ENCODE assay signal across 21 mouse cellular contexts in genomic region chr12:8536221-8536965, GRCm38 (mm10). TPM values are rescaled to one million over a fixed set of nuclear protein-coding genes. Genes with fewer than 3 reads are reported as not detected.
DNase-seq lines count a peak whose midpoint lies in the region; ATAC-seq and TF ChIP-seq lines count a peak whose summit lies in the region.
"Had no signal": no experiment of that assay in that cellular context is flagged by ENCODE, and none has a peak within 500 bp of the region (broad histone marks: within the 10 kb centered on the region; RNA-seq: fewer than 3 reads in every experiment).

No protein-coding gene starts in this region.

- WGBS in hindbrain, embryonic 16.5 days = 64% methylated on average over 9 of the region's 9 CpGs
- 83% methylated on average over 9 of the region's 9 CpGs for WGBS in hindbrain, embryonic 12.5 days

- TF ChIP-seq POLR2A in brain, embryonic 14.5 days (IDR thresholded peaks at IDR 0.05; ENCODE audit: borderline replicate concordance, extremely low read depth, insufficient read depth, insufficient read length, poor library complexity, severe bottlenecking) = no peak

- peak; percentile 52 for ATAC-seq in frontal cortex, adult (ENCODE audit: low TSS enrichment)
- ATAC-seq in hindbrain, embryonic 16.5 days = peak; percentile 90
- no peak for ATAC-seq in hindbrain, embryonic 12.5 days (ENCODE audit: low FRiP score)
- ATAC-seq: intestine, embryonic 15.5 days had no signal

- H3K9me3 ChIP-seq in hindbrain, embryonic 16.5 days (ENCODE audit: control insufficient read depth, low read length) = no peaks in the 10 kb centered on the region
- H3K9me3 ChIP-seq in hindbrain, embryonic 12.5 days (replicated peaks) = no peaks in the 10 kb centered on the region
- H3K9me3 ChIP-seq: embryonic facial prominence, embryonic 10.5 days; G1E; intestine, embryonic 15.5 days; lung, embryonic 15.5 days had no signal

- no peaks in the 10 kb centered on the region for H3K36me3 ChIP-seq in hindbrain, embryonic 16.5 days (ENCODE audit: control insufficient read depth, insufficient read depth, low read length)
- no peaks in the 10 kb centered on the region for H3K36me3 ChIP-seq in hindbrain, embryonic 12.5 days
- H3K36me3 ChIP-seq: embryonic facial prominence, embryonic 10.5 days; G1E; intestine, embryonic 15.5 days; lung, embryonic 15.5 days had no signal

- TF ChIP-seq CTCF in brain, embryonic 14.5 days (IDR thresholded peaks at IDR 0.05; ENCODE audit: borderline replicate concordance, extremely low read depth, insufficient read depth, insufficient read length) = no peak

- H3K27me3 ChIP-seq in hindbrain, embryonic 16.5 days (replicated peaks; ENCODE audit: control insufficient read depth, insufficient read depth, low read length) = no peaks in the 10 kb centered on the region
- H3K27me3 ChIP-seq in hindbrain, embryonic 12.5 days = no peaks in the 10 kb centered on the region
- H3K27me3 ChIP-seq: intestine, embryonic 15.5 days; lung, embryonic 15.5 days had no signal

- H3K27ac ChIP-seq in hindbrain, embryonic 16.5 days (ENCODE audit: low read depth, low read length) = no peak overlapping the region
- H3K27ac ChIP-seq in hindbrain, embryonic 12.5 days = no peak overlapping the region
- H3K27ac ChIP-seq: embryonic facial prominence, embryonic 10.5 days; intestine, embryonic 15.5 days; liver, embryonic 14.5 days; lung, embryonic 15.5 days; macrophage had no signal

- H3K4me1 ChIP-seq in hindbrain, embryonic 16.5 days (ENCODE audit: control insufficient read depth, insufficient read depth, low read depth, low read length) = no peaks in the 10 kb centered on the region
- no peaks in the 10 kb centered on the region for H3K4me1 ChIP-seq in hindbrain, embryonic 12.5 days
- H3K4me1 ChIP-seq: embryonic facial prominence, embryonic 10.5 days; lung, embryonic 15.5 days had no signal

- H3K4me3 ChIP-seq in hindbrain, embryonic 16.5 days (ENCODE audit: low read length) = no peak overlapping the region
- no peak overlapping the region for H3K4me3 ChIP-seq in hindbrain, embryonic 12.5 days
- H3K4me3 ChIP-seq: embryonic facial prominence, embryonic 10.5 days; intestine, embryonic 15.5 days; lung, embryonic 15.5 days; myocyte had no signal

- no peak for DNase-seq in frontal cortex, postnatal 14 days (ENCODE audit: low spot score in 2 of 2)
- DNase-seq in brain, embryonic 14.5 days (ENCODE audit: low read depth) = peak; percentile 18
- peak; percentile 11 to 76 for DNase-seq in kidney, postnatal 25 days
- no peak for DNase-seq in spleen, postnatal 36 days (ENCODE audit: low spot score in 2 of 2)
- DNase-seq: adrenal gland, postnatal 14 days; cerebellum, adult 2 months; gastrocnemius, postnatal 14 days; heart, postnatal 36 days; layer of hippocampus, postnatal 36 days; thymus, postnatal 14 days had no signal

- no peak overlapping the region for H3K4me2 ChIP-seq in hindbrain, embryonic 16.5 days (ENCODE audit: low read length)
- H3K4me2 ChIP-seq in hindbrain, embryonic 12.5 days (replicated peaks) = no peak overlapping the region
- H3K4me2 ChIP-seq: intestine, embryonic 15.5 days; lung, embryonic 15.5 days; midbrain, embryonic 11.5 days had no signal

- H3K9ac ChIP-seq in hindbrain, embryonic 16.5 days (ENCODE audit: low read depth, low read length) = no peak overlapping the region
- no peak overlapping the region for H3K9ac ChIP-seq in hindbrain, embryonic 12.5 days
- H3K9ac ChIP-seq: intestine, embryonic 15.5 days; liver, embryonic 14.5 days; lung, embryonic 15.5 days had no signal

RNA-seq across cellular contexts. Expression of gene Rhob, which starts 36.6 kb away (rescaled TPM):
- 81.3 and 86.9 TPM in 2 replicates for polyA plus RNA-seq in hindbrain, embryonic 16.5 days (2015; fragmentation: Nextera tagmentation; extraction: Ambion mirVana)
- polyA plus RNA-seq in hindbrain, embryonic 12.5 days (2016; fragmentation: Nextera tagmentation; extraction: Ambion mirVana) = 75.4 and 78.3 TPM in 2 replicates
- 239 and 265 TPM in 2 replicates for polyA plus RNA-seq in brain, embryonic 14.5 days (2012; rRNA removed)

Comparison
In these comparisons a context has a peak if more than half of its experiments do, and no peak if none do; other contexts are left out.
1. DNase-seq: peak in brain, embryonic 14.5 days (single experiment) and kidney, postnatal 25 days (2 of 2); none in frontal cortex, postnatal 14 days (0 of 2) and spleen, postnatal 36 days (0 of 2).